Mouse (Mus musculus): ENCODE measurements around the gene Maml3. TPM values are rescaled to one million over a fixed set of nuclear protein-coding genes. Genes with fewer than 3 reads are reported as not detected.

The Maml3 gene
- polyA plus RNA-seq, 1 experiment from 2014 or later = 9.2 TPM

DNA sequence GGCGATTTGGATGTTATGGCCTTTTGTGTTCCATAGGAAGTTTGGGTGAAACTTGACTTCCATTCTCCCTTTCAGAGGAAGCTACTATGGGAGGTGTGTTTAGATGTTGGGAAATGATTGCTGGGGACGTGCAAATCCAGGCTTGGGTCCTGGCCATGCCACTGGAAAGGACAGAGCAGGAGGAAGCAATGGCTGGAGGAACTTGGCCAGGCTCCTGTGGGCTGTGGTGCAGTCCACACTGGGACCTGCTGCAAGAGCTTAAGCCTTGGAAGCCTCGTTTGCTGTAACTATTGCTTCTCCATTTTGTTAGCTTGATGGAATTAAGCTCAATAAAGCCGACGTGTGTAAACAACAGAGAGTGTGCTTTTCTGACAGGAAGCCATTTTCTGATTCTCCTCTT, 219.0 kb downstream of the Maml3 start:
- Histone ChIP-seq H3K4me1 (peaks cover 37% of the 10 kb centered on the region), H3K27ac (no peak overlapping the region), H3K9ac (no peak overlapping the region), H3K36me3 (no peaks in the 10 kb centered on the region), H3K4me2 (replicated peaks) (no peak overlapping the region), H3K4me3 (no peak overlapping the region), H3K27me3 (replicated peaks) (no peaks in the 10 kb centered on the region), H3K9me3 (no peaks in the 10 kb centered on the region)
- no peak for ATAC-seq (ENCODE audit: low FRiP score, low read depth)
- 71% methylated on average over 5 of the region's 5 CpGs for WGBS

DNA sequence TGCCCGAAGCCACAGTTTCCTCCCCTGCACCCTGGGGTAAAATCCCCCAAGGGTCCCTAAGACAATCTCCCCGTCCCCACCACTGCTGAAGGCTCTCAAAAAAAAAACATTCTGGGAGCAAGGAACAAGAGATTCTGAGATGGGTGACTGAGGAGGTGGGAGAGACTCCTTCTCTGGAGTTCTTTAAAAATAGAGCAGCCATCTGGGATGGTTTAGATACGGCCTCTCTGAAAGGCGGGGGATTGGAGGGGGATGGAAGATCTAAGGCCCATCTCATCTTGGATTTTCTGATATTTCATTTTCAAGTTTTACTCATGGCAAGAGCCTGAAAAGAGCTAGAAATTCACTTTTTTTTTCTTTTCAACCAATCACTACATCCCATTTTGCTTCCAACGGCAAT, 219.4 kb downstream of the Maml3 start:
- 89% methylated on average over 5 of the region's 5 CpGs for WGBS

DNA sequence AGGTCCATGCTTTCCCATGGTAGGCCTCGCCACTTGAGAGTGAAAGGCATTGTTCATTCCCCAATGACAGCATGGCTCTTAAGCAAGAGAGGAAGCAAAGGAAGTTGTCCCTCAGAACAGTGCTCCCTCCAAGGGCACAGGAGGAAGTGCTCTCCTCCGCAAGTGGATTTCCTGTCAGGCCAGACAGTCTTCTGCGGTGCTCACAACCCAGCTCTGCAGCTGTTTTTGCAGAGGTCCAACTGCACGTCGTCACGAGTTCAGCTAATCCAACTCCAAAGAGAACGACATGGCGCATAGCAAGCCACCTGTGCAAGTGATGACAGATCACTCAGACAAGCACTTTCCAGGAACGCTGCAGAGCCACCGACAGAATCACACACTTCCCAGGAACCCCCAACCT, 222.9 kb downstream of the Maml3 start:
- H3K4me2 ChIP-seq (replicated peaks) = no peak overlapping the region
- H3K36me3 ChIP-seq = no peaks in the 10 kb centered on the region
- H3K9me3 ChIP-seq = no peaks in the 10 kb centered on the region
- no peak overlapping the region for H3K9ac ChIP-seq
- peaks cover 31% of the 10 kb centered on the region for H3K4me1 ChIP-seq
- 71% methylated on average over 10 of the region's 10 CpGs for WGBS
- H3K4me3 ChIP-seq = no peak overlapping the region
- H3K27me3 ChIP-seq (replicated peaks) = no peaks in the 10 kb centered on the region
- no peak overlapping the region for H3K27ac ChIP-seq
- no peak for ATAC-seq (ENCODE audit: low FRiP score, low read depth)

More for the DNA sequence above, 219.4 kb downstream of the Maml3 start:
- Histone ChIP-seq H3K4me1 (peaks cover 42% of the 10 kb centered on the region), H3K4me3 (no peak overlapping the region), H3K36me3 (no peaks in the 10 kb centered on the region), H3K27me3 (replicated peaks) (no peaks in the 10 kb centered on the region), H3K9ac (no peak overlapping the region), H3K27ac (no peak overlapping the region), H3K4me2 (replicated peaks) (no peak overlapping the region), H3K9me3 (no peaks in the 10 kb centered on the region)
- ATAC-seq (ENCODE audit: low FRiP score, low read depth) = no peak

GRCm38 (mm10) chr3:51881393-51881792, 223.5 kb downstream of the Maml3 start:
- H3K9me3 ChIP-seq = no peaks in the 10 kb centered on the region
- H3K4me2 ChIP-seq (replicated peaks) = no peak overlapping the region
- H3K4me3 ChIP-seq = no peak overlapping the region
- peaks cover 31% of the 10 kb centered on the region for H3K4me1 ChIP-seq
- no peak for ATAC-seq (ENCODE audit: low FRiP score, low read depth)
- H3K36me3 ChIP-seq = no peaks in the 10 kb centered on the region
- H3K9ac ChIP-seq = no peak overlapping the region
- WGBS = 64% methylated on average over 2 of the region's 2 CpGs
- H3K27ac ChIP-seq = no peak overlapping the region
- no peaks in the 10 kb centered on the region for H3K27me3 ChIP-seq (replicated peaks)

GRCm38 (mm10) chr3:51880506-51881036, 224.3 kb downstream of the Maml3 start:
- ATAC-seq (ENCODE audit: low FRiP score, low read depth) = peak; percentile 31; the same call in 1 of the 2 replicates
- 0 out of 2 replicates have a peak overlapping the region, but pooled peaks have one; percentile 29 for H3K9ac ChIP-seq
- no peaks in the 10 kb centered on the region for H3K36me3 ChIP-seq
- no peak overlapping the region for H3K4me3 ChIP-seq
- peak overlapping the region; percentile 30 for H3K4me2 ChIP-seq (replicated peaks)
- H3K4me1 ChIP-seq = peaks cover 31% of the 10 kb centered on the region
- peak overlapping the region; percentile 53; the same call in 1 of the 2 replicates for H3K27ac ChIP-seq
- WGBS = 29% methylated on average over 8 of the region's 8 CpGs
- no peaks in the 10 kb centered on the region for H3K9me3 ChIP-seq
- H3K27me3 ChIP-seq (replicated peaks) = no peaks in the 10 kb centered on the region

DNA sequence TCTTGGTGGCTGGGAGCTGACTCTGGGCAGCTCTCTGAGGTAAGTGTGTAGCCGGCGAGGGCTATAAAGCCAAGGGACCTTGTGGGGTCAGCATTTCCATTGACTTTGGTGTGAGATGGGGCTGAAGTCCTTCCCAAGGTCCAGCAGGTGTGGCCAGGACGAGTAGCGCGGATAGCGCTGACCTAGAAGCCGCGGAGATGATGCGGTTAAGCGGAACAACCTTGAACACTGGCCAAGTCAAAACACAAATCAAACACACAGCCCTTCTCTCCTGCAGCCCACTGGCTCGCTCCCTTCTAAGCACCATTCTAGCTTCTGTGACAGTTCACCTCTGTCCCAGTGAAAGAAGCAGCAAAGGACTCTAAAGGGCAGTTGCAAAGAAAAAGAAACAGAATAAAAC, 225.7 kb downstream of the Maml3 start:
- Histone ChIP-seq H3K9ac (no peak overlapping the region), H3K4me2 (replicated peaks) (no peak overlapping the region), H3K36me3 (no peaks in the 10 kb centered on the region), H3K9me3 (no peaks in the 10 kb centered on the region), H3K4me3 (no peak overlapping the region), H3K27ac (no peak overlapping the region), H3K27me3 (replicated peaks) (no peaks in the 10 kb centered on the region), H3K4me1 (peaks cover 31% of the 10 kb centered on the region)
- 85% methylated on average over 11 of the region's 11 CpGs for WGBS
- no peak for ATAC-seq (ENCODE audit: low FRiP score, low read depth)

DNA sequence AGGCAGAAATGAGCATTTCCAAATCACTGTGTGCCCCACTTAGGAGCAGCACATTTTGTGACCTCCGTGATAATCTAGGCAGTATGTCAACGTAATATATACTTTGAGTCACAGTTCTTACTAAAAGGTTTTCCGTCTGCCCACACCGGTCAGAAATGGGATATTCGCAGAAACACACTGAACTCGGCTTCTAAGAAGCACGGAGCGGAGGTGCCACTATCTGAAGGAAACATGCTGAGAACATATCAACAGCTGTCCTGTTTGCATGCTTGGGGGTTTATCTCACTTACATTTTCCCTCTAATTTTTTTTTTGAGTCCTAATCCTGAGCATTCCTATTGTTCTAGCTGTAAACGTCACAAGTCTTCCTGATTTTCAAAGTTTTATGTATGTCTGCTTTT, 226.3 kb downstream of the Maml3 start:
- 89% methylated on average over 9 of the region's 9 CpGs for WGBS
- ATAC-seq (ENCODE audit: low FRiP score, low read depth) = no peak
- Histone ChIP-seq H3K4me2 (replicated peaks) (no peak overlapping the region), H3K4me3 (no peak overlapping the region), H3K9me3 (no peaks in the 10 kb centered on the region), H3K36me3 (no peaks in the 10 kb centered on the region), H3K27ac (no peak overlapping the region), H3K9ac (no peak overlapping the region), H3K27me3 (replicated peaks) (no peaks in the 10 kb centered on the region), H3K4me1 (peaks cover 31% of the 10 kb centered on the region)

- Histone ChIP-seq H3K36me3 (no peaks in the 10 kb centered on the region), H3K27ac (no peak overlapping the region), H3K4me3 (no peak overlapping the region), H3K4me2 (replicated peaks) (no peak overlapping the region), H3K9me3 (no peaks in the 10 kb centered on the region), H3K9ac (no peak overlapping the region), H3K27me3 (replicated peaks) (no peaks in the 10 kb centered on the region), H3K4me1 (peaks cover 30% of the 10 kb centered on the region)
- 88% methylated on average over 9 of the region's 9 CpGs for WGBS
- no peak for ATAC-seq (ENCODE audit: low FRiP score, low read depth)
These were observed 228.1 kb downstream of the Maml3 start for GRCm38 (mm10) chr3:51876729-51877128.

DNA sequence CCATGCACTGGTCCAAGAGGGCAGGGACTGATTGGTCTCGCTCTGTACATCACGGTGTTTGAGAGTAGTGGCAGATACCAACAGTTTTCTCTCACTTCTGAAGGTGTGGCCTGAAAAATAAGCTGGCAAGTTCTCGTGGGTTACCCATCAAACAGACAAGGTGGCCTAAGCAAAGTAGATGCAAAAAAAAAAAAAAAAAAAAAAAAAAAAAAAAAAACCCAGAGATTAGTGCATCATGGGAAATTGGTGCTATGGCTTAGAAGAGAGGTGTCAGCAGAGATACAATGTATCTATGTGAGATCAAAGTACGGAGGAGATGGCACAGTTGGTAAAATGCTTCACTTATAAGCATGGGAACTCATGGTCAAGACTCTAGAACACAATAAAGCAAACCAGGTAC, 229.2 kb downstream of the Maml3 start:
- H3K9ac ChIP-seq = no peak overlapping the region
- 92% methylated on average over 4 of the region's 4 CpGs for WGBS
- H3K9me3 ChIP-seq = no peaks in the 10 kb centered on the region
- H3K4me3 ChIP-seq = no peak overlapping the region
- H3K4me2 ChIP-seq (replicated peaks) = no peak overlapping the region
- peaks cover 21% of the 10 kb centered on the region for H3K4me1 ChIP-seq
- ATAC-seq (ENCODE audit: low FRiP score, low read depth) = no peak
- H3K27me3 ChIP-seq (replicated peaks) = no peaks in the 10 kb centered on the region
- H3K27ac ChIP-seq = no peak overlapping the region
- H3K36me3 ChIP-seq = no peaks in the 10 kb centered on the region

DNA sequence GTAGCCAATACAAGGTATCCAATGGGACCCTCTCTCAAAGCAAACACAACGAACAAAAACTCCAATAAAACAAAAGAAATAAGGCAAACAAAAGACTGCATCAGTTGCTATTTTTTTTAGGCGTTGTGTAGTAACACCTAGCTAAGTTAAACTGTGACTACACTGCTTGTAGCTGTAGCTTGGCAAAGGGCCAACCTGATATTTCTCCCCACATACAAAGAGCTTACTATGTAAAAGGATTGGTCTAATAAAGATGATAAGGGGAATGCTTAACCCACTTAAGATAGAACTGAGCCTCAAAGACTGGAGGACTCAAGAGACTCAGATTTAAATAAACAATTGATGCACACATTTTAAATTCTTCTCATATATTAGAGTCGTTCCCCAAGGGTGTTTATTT, 230.6 kb downstream of the Maml3 start:
- WGBS = 79% methylated on average over 3 of the region's 3 CpGs
- ATAC-seq (ENCODE audit: low FRiP score, low read depth) = no peak

DNA sequence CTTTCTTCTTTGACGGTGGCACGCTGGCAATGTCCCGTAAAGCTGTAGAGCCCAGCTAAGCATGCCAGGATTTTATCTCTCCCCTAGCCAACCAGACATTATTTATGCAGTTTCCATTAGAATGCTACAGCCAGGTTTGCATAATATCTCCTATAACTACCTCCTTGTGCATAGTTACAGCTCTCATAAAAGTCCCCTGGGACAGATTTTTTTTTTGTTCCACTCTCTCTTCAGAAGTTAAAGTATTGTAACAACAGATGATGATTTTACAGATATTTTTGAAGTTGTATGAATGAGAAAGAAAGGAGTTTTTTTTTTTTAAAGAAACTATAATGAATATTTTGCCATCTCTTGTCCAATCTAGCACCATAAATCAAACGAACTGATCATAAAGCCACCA, 232.1 kb downstream of the Maml3 start:
- Histone ChIP-seq H3K27me3 (replicated peaks) (no peaks in the 10 kb centered on the region), H3K4me3 (no peak overlapping the region), H3K4me2 (replicated peaks) (no peak overlapping the region), H3K9ac (no peak overlapping the region), H3K27ac (no peak overlapping the region), H3K4me1 (peaks cover 21% of the 10 kb centered on the region), H3K9me3 (no peaks in the 10 kb centered on the region), H3K36me3 (no peaks in the 10 kb centered on the region)
- ATAC-seq (ENCODE audit: low FRiP score, low read depth) = no peak
- 56% methylated on average over 4 of the region's 4 CpGs for WGBS

More for the DNA sequence above, 230.6 kb downstream of the Maml3 start:
- Histone ChIP-seq H3K27me3 (replicated peaks) (no peaks in the 10 kb centered on the region), H3K4me1 (peaks cover 14% of the 10 kb centered on the region), H3K27ac (no peak overlapping the region), H3K4me2 (replicated peaks) (no peak overlapping the region), H3K36me3 (no peaks in the 10 kb centered on the region), H3K9me3 (no peaks in the 10 kb centered on the region), H3K9ac (no peak overlapping the region), H3K4me3 (no peak overlapping the region)

DNA sequence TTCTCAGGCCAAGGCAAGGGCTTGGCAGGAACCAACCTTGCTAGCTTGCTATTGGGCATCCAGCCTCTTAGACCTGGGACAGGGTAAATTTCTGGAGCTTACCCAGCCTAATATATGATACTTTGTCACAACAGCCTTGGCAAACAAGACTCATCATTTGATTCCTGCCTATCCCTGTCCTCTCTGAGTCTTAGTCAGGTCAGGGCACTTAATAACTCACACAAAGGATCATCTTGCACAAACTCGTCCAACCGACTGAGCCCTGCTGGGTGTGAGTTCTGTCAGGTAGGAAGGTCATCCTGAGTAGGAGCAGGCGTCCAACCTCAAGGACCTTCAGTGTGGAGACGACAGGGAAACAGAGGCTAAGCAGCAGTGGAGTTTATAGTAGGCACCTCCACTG, 233.5 kb downstream of the Maml3 start:
- H3K27ac ChIP-seq = no peak overlapping the region
- H3K4me2 ChIP-seq (replicated peaks) = no peak overlapping the region
- H3K27me3 ChIP-seq (replicated peaks) = no peaks in the 10 kb centered on the region
- H3K4me3 ChIP-seq = no peak overlapping the region
- no peaks in the 10 kb centered on the region for H3K36me3 ChIP-seq
- 83% methylated on average over 4 of the region's 4 CpGs for whole genome bisulfite sequencing
- no peaks in the 10 kb centered on the region for H3K9me3 ChIP-seq
- H3K9ac ChIP-seq = no peak overlapping the region
- ATAC-seq (ENCODE audit: low FRiP score, low read depth) = no peak
- peaks cover 21% of the 10 kb centered on the region for H3K4me1 ChIP-seq

- Histone ChIP-seq H3K9me3 (no peaks in the 10 kb centered on the region), H3K27me3 (replicated peaks) (no peaks in the 10 kb centered on the region), H3K4me3 (no peak overlapping the region), H3K4me2 (replicated peaks) (no peak overlapping the region), H3K36me3 (no peaks in the 10 kb centered on the region), H3K27ac (peak overlapping the region; percentile 53), H3K9ac (no peak overlapping the region), H3K4me1 (peaks cover 21% of the 10 kb centered on the region)
- no peak for ATAC-seq (ENCODE audit: low FRiP score, low read depth)
- WGBS = 46% methylated on average over 6 of the region's 6 CpGs
These were observed 234.9 kb downstream of the Maml3 start for GRCm38 (mm10) chr3:51869980-51870379.

Measured in neural tube, embryonic 12.5 days (tissue).